Mouse (Mus musculus) B cell, adult (primary cell): ENCODE measurements around the gene Rps27a. TPM values are rescaled to one million over a fixed set of nuclear protein-coding genes. Genes with fewer than 3 reads are reported as not detected.

Experiments used
- total RNA-seq: library from RNA; stranded (reverse); gene quantifications from 4 replicates; pipeline ENCODE4 v1.2.4, GENCODE M21; 2023; ENCODE audit not compliant: inconsistent age

Rps27a gene
- 1,430 to 1,652 TPM (median 1,568 TPM) in 4 replicates for total RNA-seq

DNA sequence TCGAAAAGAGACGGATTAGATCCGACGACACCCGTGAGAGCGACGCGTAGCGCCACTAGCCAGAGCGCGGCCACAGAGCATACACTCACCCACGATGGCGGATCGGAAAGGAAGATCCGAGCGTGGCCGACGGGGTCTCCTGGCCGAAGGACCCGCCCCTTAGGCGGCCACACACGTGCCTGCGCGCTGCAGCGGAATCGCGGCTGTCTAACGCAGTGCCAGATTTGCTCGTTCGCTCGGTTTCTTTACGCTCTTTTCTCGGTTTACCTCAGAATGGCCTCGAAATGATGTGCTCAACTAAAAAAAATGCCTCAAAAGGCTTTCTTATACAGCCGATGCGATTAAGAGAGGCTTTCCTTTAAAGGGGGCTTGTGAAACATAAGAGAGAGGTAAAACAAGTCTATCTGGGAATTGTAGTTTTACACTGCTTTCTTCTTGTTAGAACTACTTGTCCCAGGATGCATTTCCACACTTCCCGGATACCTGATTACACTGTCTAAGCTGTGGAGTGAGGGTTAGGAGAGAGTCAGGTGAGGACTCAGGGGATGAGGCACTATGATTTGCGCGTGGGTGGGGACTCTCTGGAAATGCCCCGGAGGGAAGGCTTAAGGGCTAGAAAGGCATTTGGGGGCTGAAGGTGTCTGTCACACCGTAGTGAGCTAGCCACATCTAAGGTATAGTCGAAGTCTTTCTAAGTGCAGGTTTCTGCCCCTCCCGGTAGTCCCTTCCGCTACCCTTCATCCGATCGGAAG lies at the start of gene Rps27a, which contains the start of gene Clhc1:
Gene Rps27a, minus strand, starts transcription at position 358 of the 752 bp plus-strand sequence.
Gene Clhc1, plus strand, starts transcription at position 199 of the 752 bp plus-strand sequence.

DNA sequence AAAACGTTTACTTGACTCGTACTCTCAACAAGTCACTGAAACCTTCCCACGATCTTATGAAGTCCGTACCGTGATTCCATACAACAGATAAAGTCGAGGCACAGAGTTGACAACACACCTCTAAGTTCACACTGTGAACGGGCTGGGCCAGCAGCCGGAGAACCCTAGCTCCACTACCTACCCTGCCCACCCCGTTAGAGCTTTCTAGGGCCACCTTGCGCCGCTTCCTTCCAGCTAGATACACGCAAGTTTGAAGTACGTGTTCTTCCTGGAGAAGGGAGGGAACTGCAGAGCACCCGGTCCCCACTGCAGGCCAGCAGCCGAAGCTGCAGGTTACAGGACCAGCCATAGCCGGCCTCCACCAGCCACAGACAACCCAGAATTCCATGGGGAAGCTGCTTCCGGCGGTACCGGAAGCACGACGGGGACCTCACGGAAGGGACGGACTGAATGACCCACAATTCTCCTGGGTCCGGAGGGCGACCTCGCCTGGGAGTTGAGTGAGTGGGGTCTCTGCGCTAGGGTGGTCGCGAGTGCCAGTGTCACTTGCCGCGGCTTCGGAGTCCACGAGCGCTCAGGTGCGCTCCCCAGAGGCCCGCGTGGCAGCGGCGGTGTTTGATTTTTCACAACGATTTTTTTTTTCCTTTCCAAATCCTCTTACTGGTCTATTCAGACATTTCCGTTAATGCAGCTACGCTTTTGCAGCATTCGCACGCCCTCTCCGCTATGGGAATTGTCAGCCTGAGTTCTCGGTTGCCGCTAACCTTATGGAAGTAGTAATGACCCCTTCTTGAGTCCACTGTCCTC lies 21.7 kb downstream of the Rps27a start, which contains the start of gene Mtif2:
Gene Mtif2, plus strand, starts transcription at position 421 of the 807 bp plus-strand sequence.

DNA sequence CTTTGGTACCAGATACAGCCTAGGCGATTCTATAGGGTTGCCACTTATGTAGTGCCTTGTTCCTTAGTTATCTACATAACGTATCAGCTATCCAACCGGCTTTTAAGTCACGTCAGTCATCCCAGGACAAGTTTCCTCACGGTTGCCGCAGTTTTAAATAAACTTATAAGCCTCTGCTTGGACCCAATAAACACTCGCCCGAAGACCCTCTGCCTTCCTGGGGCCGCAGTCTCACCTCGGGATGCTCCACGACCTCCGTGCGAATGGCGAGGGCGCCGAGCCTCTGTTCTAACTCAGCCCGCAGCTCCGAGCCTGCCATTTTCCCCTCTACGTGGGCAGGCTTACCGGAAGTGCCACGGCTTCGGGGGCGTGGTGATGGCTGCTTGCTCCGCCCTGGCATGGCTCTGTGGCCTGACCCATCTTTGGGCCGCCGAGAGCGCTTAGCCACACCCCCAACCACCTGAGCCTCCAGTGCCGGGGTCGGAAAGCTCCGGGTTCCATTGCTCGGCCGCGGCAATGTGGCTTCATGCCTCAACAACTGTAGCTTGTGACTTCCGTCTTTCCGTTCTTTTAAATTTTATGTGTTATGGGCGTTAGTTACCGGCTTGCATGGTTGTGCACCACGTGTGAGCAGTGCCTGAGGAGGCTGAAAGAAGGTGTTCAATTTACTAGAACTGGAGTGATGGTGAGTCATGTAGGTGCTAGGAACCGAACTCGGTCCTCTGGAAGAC lies 33.1 kb downstream of the Rps27a start, which contains the start of gene Prorsd1:
Gene Prorsd1, minus strand, starts transcription at position 352 of the 731 bp plus-strand sequence.

Other genes starting within 250 kb of the Rps27a start
- gene Ccdc88a, start 174.5 kb downstream of the Rps27a start, total RNA-seq, result 7.0 to 11.0 TPM (median 8.3 TPM) in 4 replicates
- 37.4 to 44.3 TPM (median 38.9 TPM) in 4 replicates for gene Prorsd1, start 33.1 kb downstream of the Rps27a start, total RNA-seq
- gene Mtif2, start 21.7 kb downstream of the Rps27a start, total RNA-seq, result 28.7 to 30.7 TPM (median 29.9 TPM) in 4 replicates
- gene Clhc1, start 159 bp downstream of the Rps27a start, total RNA-seq, result 0.51 to 0.64 TPM (median 0.60 TPM) in 3 of 4 replicates, not detected in the other
- gene Rtn4, start 144.8 kb upstream of the Rps27a start, total RNA-seq, result 75.8 to 83.5 TPM (median 80.2 TPM) in 4 replicates